Mouse (Mus musculus): ENCODE measurements around the gene Klhl5. TPM values are rescaled to one million over a fixed set of nuclear protein-coding genes. Genes with fewer than 3 reads are reported as not detected.
"Not testable (repeated sequence)": the region's sequence is repeated elsewhere in the genome, so short reads cannot be mapped to it uniquely, and the experiment has no call there.

The Klhl5 gene
- total RNA-seq, 1 experiment from 2014 or later, result 51.5 TPM

- ATAC-seq (replicated peaks; ENCODE audit: low read depth, poor library complexity, severe bottlenecking), result no peak
These were observed 11.3 kb upstream of the Klhl5 start for GRCm38 (mm10) chr5:65096082-65096481.

- ATAC-seq (replicated peaks; ENCODE audit: low read depth, poor library complexity, severe bottlenecking), result no peak
These were observed 10.5 kb upstream of the Klhl5 start for GRCm38 (mm10) chr5:65096805-65097204.

DNA sequence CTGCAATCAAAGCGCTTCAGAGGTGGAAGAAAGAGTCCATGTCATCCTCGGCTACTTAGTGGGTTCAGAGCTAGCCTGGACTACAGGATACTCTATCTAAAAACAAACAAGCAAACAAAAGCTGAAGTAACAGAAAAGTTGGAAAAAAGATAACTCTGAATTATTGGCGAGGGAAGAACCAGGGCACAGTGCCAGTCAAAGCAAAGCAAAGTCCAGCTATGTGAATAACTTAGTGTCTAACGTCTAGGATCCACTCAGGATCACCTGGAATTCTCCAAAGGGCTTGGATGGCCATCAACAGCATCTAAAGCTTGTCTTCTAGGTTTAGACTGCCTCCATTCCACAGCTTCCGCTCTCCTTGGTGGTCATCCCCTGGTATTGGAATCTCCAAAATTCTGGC lies 9.9 kb upstream of the Klhl5 start:
- no peak for ATAC-seq (replicated peaks; ENCODE audit: low read depth, poor library complexity, severe bottlenecking)

GRCm38 (mm10) chr5:65100002-65100401 lies 7.3 kb upstream of the Klhl5 start:
- ATAC-seq (replicated peaks; ENCODE audit: low read depth, poor library complexity, severe bottlenecking), result no peak

DNA sequence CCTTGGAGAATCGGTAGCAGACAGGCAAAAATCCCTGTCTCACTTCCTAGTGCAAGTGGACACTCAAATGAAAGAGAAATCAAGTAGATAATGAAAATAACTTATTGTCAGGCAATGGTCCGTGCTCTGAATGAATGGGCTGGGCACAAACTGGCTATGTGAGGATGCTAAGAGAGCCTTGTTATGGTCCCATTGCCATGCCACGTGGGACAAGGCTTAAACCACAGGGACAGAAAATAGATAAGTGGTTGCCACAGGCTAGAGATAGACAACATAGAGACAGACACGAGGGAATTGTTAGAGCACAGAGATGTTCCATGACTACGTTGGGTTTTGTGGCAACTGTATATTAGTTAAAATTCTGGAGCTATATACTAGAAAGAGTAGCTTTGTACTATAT lies 6.1 kb upstream of the Klhl5 start:
- ATAC-seq (replicated peaks; ENCODE audit: low read depth, poor library complexity, severe bottlenecking), result peak; percentile 20; the same call in 1 of the 2 replicates

- peak; percentile 52 for ATAC-seq (replicated peaks; ENCODE audit: low read depth, poor library complexity, severe bottlenecking)
These were observed 5.7 kb upstream of the Klhl5 start for GRCm38 (mm10) chr5:65101621-65102020.

GRCm38 (mm10) chr5:65102026-65102640 lies 5.2 kb upstream of the Klhl5 start:
- peak; percentile 17; the same call in 1 of the 2 replicates for ATAC-seq (replicated peaks; ENCODE audit: low read depth, poor library complexity, severe bottlenecking)

DNA sequence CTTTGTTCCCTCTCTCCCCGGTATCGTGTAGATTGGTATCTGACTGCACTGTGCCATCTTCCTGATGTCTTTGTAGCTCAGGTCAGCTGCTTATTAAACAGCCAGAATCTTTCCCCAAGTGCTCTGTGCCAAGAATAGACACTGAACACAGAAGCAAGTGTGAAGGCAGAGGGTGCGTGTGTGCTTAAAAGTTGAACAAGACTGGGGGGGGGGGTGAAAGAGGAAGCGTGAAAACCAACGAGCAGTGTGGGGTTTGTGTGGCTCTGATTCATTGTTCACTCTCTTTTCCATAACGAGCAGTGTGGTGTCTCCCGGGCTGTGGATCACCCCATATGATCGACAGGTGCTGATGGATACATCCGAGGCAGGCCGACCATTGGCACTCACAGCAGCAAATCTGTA lies 4.7 kb upstream of the Klhl5 start:
- peak; percentile 45 for ATAC-seq (replicated peaks; ENCODE audit: low read depth, poor library complexity, severe bottlenecking)

GRCm38 (mm10) chr5:65107773-65108432 lies 564 bp downstream of the Klhl5 start:
- ATAC-seq (replicated peaks; ENCODE audit: low read depth, poor library complexity, severe bottlenecking), result peak; percentile 56

DNA sequence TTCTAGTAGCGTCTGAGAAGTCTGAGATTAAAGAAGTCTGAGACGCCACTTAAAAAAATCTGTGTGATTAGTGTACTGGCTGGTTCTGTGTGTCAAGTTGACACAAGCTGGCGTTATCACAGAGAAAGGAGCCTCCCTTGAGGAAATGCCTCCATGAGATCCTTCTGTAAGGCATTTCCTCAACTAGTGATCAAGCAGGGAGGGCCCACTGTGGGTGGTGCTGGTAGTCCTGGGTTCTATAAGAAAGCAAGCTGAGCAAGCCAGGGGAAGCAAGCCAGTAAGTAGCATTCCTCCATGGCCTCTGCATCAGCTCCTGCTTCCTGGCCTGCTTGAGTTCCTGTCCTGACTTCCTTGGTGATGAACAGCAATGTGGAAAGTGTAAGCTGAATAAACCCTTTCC lies 4.9 kb downstream of the Klhl5 start:
- not testable (repeated sequence) for ATAC-seq (replicated peaks; ENCODE audit: low read depth, poor library complexity, severe bottlenecking)

- ATAC-seq (replicated peaks; ENCODE audit: low read depth, poor library complexity, severe bottlenecking), result 0 out of 2 replicates have a peak, but pooled peaks have one; percentile 36
These were observed 6.0 kb downstream of the Klhl5 start for GRCm38 (mm10) chr5:65113323-65113722.

DNA sequence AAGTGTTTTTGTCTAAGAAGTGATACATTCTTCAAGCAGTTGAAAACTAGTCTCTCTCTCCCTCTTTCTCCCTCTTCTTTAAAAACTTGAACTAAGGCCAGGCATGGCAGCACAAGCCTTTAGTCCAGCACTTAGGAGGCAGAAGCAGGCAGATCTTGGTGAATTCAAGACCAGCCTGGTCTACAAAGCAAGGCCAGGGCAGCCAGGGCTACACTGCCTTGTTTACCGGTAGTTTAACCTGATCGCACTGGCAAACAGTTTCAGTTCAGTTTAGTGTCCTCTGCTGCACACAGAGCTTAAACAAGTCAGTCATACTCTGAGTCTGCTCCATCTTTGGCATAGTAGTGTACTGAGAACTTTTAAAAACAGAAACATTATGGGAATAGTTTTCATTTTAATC lies 9.4 kb downstream of the Klhl5 start:
- no peak for ATAC-seq (replicated peaks; ENCODE audit: low read depth, poor library complexity, severe bottlenecking)

DNA sequence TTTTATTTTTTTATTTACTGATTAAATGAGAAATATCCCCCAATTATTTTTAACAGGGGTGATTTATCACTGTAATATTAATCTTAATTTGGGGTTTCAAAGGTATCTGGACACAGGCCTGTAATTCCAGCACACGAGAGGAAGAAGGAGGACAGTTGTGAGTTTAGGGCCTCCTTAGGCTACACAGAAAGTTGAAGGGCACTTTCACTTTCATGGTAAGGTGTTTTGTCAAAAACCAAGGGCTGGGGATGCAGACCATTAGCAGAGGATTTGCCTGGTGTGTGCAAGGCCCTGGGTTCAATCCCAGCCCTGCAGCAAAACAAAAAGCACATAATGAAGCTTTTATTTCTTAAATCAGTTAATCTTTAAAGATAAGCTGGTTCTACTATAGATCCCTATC lies 12.2 kb downstream of the Klhl5 start:
- no peak for ATAC-seq (replicated peaks; ENCODE audit: low read depth, poor library complexity, severe bottlenecking)

GRCm38 (mm10) chr5:65119918-65120317 lies 12.6 kb downstream of the Klhl5 start:
- peak; percentile 98 for ATAC-seq (replicated peaks; ENCODE audit: low read depth, poor library complexity, severe bottlenecking)

- ATAC-seq (replicated peaks; ENCODE audit: low read depth, poor library complexity, severe bottlenecking), result no peak
These were observed 15.3 kb downstream of the Klhl5 start for GRCm38 (mm10) chr5:65122616-65123015.

DNA sequence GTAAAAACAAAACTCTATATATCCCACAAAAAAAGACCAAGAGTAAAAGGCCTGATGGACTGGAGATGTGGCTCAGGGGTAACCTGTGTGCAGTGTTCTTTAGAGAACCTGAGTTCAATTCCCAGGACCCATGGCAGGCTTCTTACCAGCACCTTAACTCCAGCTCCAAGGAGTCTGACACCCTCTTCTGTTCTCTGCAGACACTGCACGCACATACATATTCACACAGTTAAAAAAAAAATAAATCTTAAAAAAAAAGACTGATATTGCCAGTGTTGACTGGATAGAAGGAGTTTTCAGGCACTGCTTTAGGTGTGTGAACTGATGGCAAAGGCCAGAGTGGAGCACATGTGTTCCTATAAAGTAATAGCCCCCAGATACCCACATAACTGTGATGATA lies 18.8 kb downstream of the Klhl5 start:
- ATAC-seq (replicated peaks; ENCODE audit: low read depth, poor library complexity, severe bottlenecking), result no peak

DNA sequence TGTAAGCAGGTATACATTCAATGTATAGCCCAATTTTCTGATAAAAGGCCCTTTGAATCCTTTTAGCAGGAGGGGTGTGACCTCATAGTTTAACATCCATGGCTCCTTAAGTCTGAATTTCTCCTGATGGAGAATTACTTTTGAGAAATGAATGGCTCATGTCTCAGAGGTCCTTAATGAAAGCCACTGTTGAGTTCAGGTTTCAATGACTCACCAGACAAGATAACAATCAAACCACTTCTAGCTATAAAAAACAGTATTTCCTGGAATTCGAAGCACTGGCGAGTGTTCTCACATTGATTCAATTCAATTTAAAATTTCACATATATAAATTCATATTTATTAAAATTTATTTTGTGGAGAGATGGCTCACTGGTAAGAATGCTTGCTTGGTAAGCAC lies 21.1 kb downstream of the Klhl5 start:
- ATAC-seq (replicated peaks; ENCODE audit: low read depth, poor library complexity, severe bottlenecking), result no peak

- ATAC-seq (replicated peaks; ENCODE audit: low read depth, poor library complexity, severe bottlenecking), result no peak
These were observed 23.3 kb downstream of the Klhl5 start for GRCm38 (mm10) chr5:65130528-65131210.

- ATAC-seq (replicated peaks; ENCODE audit: low read depth, poor library complexity, severe bottlenecking), result no peak
These were observed 24.0 kb downstream of the Klhl5 start for GRCm38 (mm10) chr5:65131211-65131879.

- ATAC-seq (replicated peaks; ENCODE audit: low read depth, poor library complexity, severe bottlenecking), result peak; percentile 60
These were observed 28.8 kb downstream of the Klhl5 start for GRCm38 (mm10) chr5:65136159-65136558.

DNA sequence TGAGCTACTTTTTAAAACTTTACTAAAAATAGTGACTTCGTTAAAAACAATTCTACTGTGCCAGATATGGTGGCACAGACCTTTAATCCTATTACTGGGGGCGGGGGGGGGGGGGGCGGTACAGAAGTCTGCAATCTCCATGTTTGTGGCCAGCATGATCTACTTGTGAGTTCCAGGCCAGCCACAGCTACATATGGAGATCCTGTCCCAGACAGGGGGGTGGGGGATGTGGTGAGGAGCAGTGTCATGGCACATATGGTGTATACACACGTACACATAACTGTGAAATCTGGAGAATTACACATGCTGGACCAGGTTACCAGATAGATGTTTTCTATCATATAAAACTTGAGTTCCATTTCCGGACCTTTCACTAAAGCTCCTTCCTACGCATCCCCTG lies 29.7 kb downstream of the Klhl5 start:
- no peak for ATAC-seq (replicated peaks; ENCODE audit: low read depth, poor library complexity, severe bottlenecking)

Data from common myeloid progenitor, adult 5-6 weeks (primary cell).